Mouse (Mus musculus): Measurements from ENCODE around the gene Aph1b. TPM values are rescaled to one million over a fixed set of nuclear protein-coding genes. Genes with fewer than 3 reads are reported as not detected.

The Aph1b gene
- polyA plus RNA-seq, 1 experiment from 2014 or later = 29.3 TPM

DNA sequence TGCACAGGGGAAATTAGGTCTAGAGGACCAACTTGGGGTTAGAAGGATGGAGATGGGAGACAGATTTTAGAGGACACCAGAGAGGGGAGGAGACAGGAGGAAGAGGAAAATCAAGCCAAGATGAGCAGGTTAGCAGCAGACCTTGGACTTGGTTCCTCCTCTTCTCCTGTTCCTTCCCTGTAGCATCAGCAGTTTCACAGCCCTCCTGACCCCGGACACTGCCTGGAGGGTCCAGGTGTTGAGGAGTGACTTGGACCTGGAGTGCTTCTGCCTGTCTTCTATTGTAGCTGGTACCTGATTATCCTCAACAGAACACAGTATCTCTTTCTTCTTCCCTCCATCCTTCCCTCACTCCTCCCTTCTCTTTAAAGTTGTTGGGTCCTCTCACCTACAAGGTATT lies 26.6 kb downstream of the Aph1b start:
- 100% methylated on average over 1 of the region's 1 CpGs for WGBS
- no peak for ATAC-seq (ENCODE audit: low read depth)

GRCm38 (mm10) chr9:66760991-66761390 lies 34.3 kb downstream of the Aph1b start:
- Histone ChIP-seq H3K4me1 (ENCODE audit: control insufficient read depth, insufficient read depth, low read length) (no peaks in the 10 kb centered on the region), H3K36me3 (ENCODE audit: control insufficient read depth, insufficient read depth, low read length) (no peaks in the 10 kb centered on the region), H3K9ac (replicated peaks; ENCODE audit: low read depth, low read length) (no peak overlapping the region), H3K27me3 (ENCODE audit: control insufficient read depth, insufficient read depth, low read length) (no peaks in the 10 kb centered on the region), H3K9me3 (ENCODE audit: control insufficient read depth, low read length) (no peaks in the 10 kb centered on the region), H3K27ac (ENCODE audit: low read depth, low read length) (no peak overlapping the region), H3K4me2 (ENCODE audit: low read depth, low read length) (no peak overlapping the region), H3K4me3 (ENCODE audit: low read depth, low read length) (no peak overlapping the region)
- no peak for ATAC-seq (ENCODE audit: low read depth)
- WGBS = 64% methylated on average over 1 of the region's 1 CpGs

More for the DNA sequence above, 26.6 kb downstream of the Aph1b start:
- Histone ChIP-seq H3K4me1 (ENCODE audit: control insufficient read depth, insufficient read depth, low read length) (no peaks in the 10 kb centered on the region), H3K9me3 (ENCODE audit: control insufficient read depth, low read length) (no peaks in the 10 kb centered on the region), H3K9ac (replicated peaks; ENCODE audit: low read depth, low read length) (no peak overlapping the region), H3K4me2 (ENCODE audit: low read depth, low read length) (no peak overlapping the region), H3K27me3 (ENCODE audit: control insufficient read depth, insufficient read depth, low read length) (no peaks in the 10 kb centered on the region), H3K4me3 (ENCODE audit: low read depth, low read length) (no peak overlapping the region), H3K27ac (ENCODE audit: low read depth, low read length) (no peak overlapping the region), H3K36me3 (ENCODE audit: control insufficient read depth, insufficient read depth, low read length) (no peaks in the 10 kb centered on the region)

DNA sequence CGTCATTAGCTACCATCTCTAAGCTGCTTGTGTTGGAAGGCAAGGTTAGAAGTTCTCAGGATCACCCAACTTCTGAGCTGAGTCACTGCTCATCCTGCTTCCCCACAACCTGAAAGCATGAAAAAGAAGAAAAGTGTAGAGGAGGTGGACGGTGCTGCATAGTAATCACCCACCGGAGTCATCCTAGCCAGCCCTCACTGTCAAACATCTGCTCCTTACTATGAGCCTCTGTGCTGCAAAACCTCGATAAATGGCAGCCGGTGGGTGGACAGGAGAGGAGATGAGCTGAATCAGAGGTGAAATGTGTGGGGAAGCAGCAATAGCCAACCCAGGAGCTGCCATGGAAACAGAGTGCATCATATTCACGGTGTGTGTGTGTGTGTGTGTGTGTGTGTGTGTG lies 42.4 kb downstream of the Aph1b start:
- Histone ChIP-seq H3K9me3 (ENCODE audit: control insufficient read depth, low read length) (no peaks in the 10 kb centered on the region), H3K36me3 (ENCODE audit: control insufficient read depth, insufficient read depth, low read length) (no peaks in the 10 kb centered on the region), H3K27ac (ENCODE audit: low read depth, low read length) (no peak overlapping the region), H3K27me3 (ENCODE audit: control insufficient read depth, insufficient read depth, low read length) (no peaks in the 10 kb centered on the region), H3K9ac (replicated peaks; ENCODE audit: low read depth, low read length) (no peak overlapping the region), H3K4me2 (ENCODE audit: low read depth, low read length) (no peak overlapping the region), H3K4me3 (ENCODE audit: low read depth, low read length) (no peak overlapping the region), H3K4me1 (ENCODE audit: control insufficient read depth, insufficient read depth, low read length) (no peaks in the 10 kb centered on the region)
- 75% methylated on average over 6 of the region's 6 CpGs for WGBS
- ATAC-seq (ENCODE audit: low read depth) = no peak

GRCm38 (mm10) chr9:66748390-66748789 lies 46.9 kb downstream of the Aph1b start:
- ATAC-seq (ENCODE audit: low read depth) = no peak
- Histone ChIP-seq H3K4me2 (ENCODE audit: low read depth, low read length) (no peak overlapping the region), H3K27ac (ENCODE audit: low read depth, low read length) (no peak overlapping the region), H3K4me1 (ENCODE audit: control insufficient read depth, insufficient read depth, low read length) (no peaks in the 10 kb centered on the region), H3K36me3 (ENCODE audit: control insufficient read depth, insufficient read depth, low read length) (no peaks in the 10 kb centered on the region), H3K4me3 (ENCODE audit: low read depth, low read length) (no peak overlapping the region), H3K9ac (replicated peaks; ENCODE audit: low read depth, low read length) (no peak overlapping the region), H3K27me3 (ENCODE audit: control insufficient read depth, insufficient read depth, low read length) (no peaks in the 10 kb centered on the region), H3K9me3 (ENCODE audit: control insufficient read depth, low read length) (no peaks in the 10 kb centered on the region)
- 81% methylated on average over 15 of the region's 15 CpGs for WGBS

DNA sequence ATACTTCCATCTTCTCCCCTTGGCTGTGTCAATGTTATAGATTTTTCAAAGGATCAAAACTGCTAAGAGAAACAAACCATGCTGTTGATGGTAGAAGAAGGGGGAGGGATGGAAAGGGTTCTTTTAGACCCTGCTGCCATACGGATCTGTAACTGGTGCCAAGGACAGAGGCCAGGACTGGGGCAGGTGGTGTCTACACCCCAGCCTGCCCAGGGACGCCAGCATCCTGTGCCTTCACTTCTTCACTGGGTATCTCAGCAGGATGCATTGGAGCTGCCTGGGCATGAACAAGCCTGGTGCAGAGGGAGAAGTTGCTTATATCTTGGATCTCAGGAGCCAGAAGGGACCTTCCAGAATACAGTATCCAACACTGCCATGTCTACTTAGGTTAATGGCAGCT lies 50.8 kb downstream of the Aph1b start:
- no peak overlapping the region for H3K4me2 ChIP-seq (ENCODE audit: low read depth, low read length)
- no peaks in the 10 kb centered on the region for H3K36me3 ChIP-seq (ENCODE audit: control insufficient read depth, insufficient read depth, low read length)
- H3K9me3 ChIP-seq (ENCODE audit: control insufficient read depth, low read length) = no peaks in the 10 kb centered on the region
- no peaks in the 10 kb centered on the region for H3K4me1 ChIP-seq (ENCODE audit: control insufficient read depth, insufficient read depth, low read length)
- no peak for ATAC-seq (ENCODE audit: low read depth)
- no peak overlapping the region for H3K27ac ChIP-seq (ENCODE audit: low read depth, low read length)
- no peaks in the 10 kb centered on the region for H3K27me3 ChIP-seq (ENCODE audit: control insufficient read depth, insufficient read depth, low read length)
- 80% methylated on average over 2 of the region's 2 CpGs for WGBS
- no peak overlapping the region for H3K9ac ChIP-seq (replicated peaks; ENCODE audit: low read depth, low read length)
- H3K4me3 ChIP-seq (ENCODE audit: low read depth, low read length) = no peak overlapping the region

GRCm38 (mm10) chr9:66739516-66739915 lies 55.8 kb downstream of the Aph1b start:
- 91% methylated on average over 7 of the region's 7 CpGs for WGBS
- Histone ChIP-seq H3K4me1 (ENCODE audit: control insufficient read depth, insufficient read depth, low read length) (no peaks in the 10 kb centered on the region), H3K36me3 (ENCODE audit: control insufficient read depth, insufficient read depth, low read length) (no peaks in the 10 kb centered on the region), H3K4me2 (ENCODE audit: low read depth, low read length) (no peak overlapping the region), H3K9ac (replicated peaks; ENCODE audit: low read depth, low read length) (no peak overlapping the region), H3K4me3 (ENCODE audit: low read depth, low read length) (no peak overlapping the region), H3K9me3 (ENCODE audit: control insufficient read depth, low read length) (no peaks in the 10 kb centered on the region), H3K27me3 (ENCODE audit: control insufficient read depth, insufficient read depth, low read length) (no peaks in the 10 kb centered on the region), H3K27ac (ENCODE audit: low read depth, low read length) (no peak overlapping the region)
- no peak for ATAC-seq (ENCODE audit: low read depth)

DNA sequence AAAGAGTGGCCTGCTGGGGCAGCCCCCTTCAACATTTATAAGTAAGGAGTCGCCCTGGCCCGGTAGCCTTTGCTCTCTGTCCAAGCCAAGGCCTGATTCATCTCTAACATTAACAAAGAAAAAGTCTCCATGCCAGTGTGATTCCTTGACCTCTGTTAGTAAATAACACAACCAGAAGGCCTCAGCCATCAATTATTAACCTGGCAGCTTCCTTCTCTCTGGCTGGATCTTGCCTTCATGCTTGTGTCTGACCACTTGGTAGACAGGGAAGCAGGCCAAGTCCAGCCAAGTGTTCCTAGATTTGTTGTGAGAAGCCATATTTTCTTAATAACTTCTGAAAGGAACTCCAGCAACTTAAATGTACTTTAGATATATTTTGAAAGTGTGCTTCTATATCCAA lies 58.7 kb downstream of the Aph1b start:
- WGBS = 64% methylated on average over 2 of the region's 2 CpGs
- H3K9ac ChIP-seq (replicated peaks; ENCODE audit: low read depth, low read length) = no peak overlapping the region

GRCm38 (mm10) chr9:66736016-66736415 lies 59.3 kb downstream of the Aph1b start:
- 0 out of 2 replicates have a peak, but pooled peaks cover 2% of the 10 kb centered on the region for H3K4me1 ChIP-seq (ENCODE audit: control insufficient read depth, insufficient read depth, low read length)
- no peak overlapping the region for H3K27ac ChIP-seq (ENCODE audit: low read depth, low read length)
- H3K27me3 ChIP-seq (ENCODE audit: control insufficient read depth, insufficient read depth, low read length) = no peaks in the 10 kb centered on the region
- H3K4me3 ChIP-seq (ENCODE audit: low read depth, low read length) = no peak overlapping the region
- ATAC-seq (ENCODE audit: low read depth) = no peak
- H3K9ac ChIP-seq (replicated peaks; ENCODE audit: low read depth, low read length) = no peak overlapping the region
- no peaks in the 10 kb centered on the region for H3K36me3 ChIP-seq (ENCODE audit: control insufficient read depth, insufficient read depth, low read length)
- no peaks in the 10 kb centered on the region for H3K9me3 ChIP-seq (ENCODE audit: control insufficient read depth, low read length)
- 78% methylated on average over 3 of the region's 3 CpGs for WGBS
- no peak overlapping the region for H3K4me2 ChIP-seq (ENCODE audit: low read depth, low read length)

More for the DNA sequence above, 58.7 kb downstream of the Aph1b start:
- ATAC-seq (ENCODE audit: low read depth) = no peak
- Histone ChIP-seq H3K36me3 (ENCODE audit: control insufficient read depth, insufficient read depth, low read length) (no peaks in the 10 kb centered on the region), H3K27ac (ENCODE audit: low read depth, low read length) (no peak overlapping the region), H3K4me3 (ENCODE audit: low read depth, low read length) (no peak overlapping the region), H3K9me3 (ENCODE audit: control insufficient read depth, low read length) (no peaks in the 10 kb centered on the region), H3K27me3 (ENCODE audit: control insufficient read depth, insufficient read depth, low read length) (no peaks in the 10 kb centered on the region), H3K4me2 (ENCODE audit: low read depth, low read length) (no peak overlapping the region), H3K4me1 (ENCODE audit: control insufficient read depth, insufficient read depth, low read length) (0 out of 2 replicates have a peak, but pooled peaks cover 2% of the 10 kb centered on the region)

DNA sequence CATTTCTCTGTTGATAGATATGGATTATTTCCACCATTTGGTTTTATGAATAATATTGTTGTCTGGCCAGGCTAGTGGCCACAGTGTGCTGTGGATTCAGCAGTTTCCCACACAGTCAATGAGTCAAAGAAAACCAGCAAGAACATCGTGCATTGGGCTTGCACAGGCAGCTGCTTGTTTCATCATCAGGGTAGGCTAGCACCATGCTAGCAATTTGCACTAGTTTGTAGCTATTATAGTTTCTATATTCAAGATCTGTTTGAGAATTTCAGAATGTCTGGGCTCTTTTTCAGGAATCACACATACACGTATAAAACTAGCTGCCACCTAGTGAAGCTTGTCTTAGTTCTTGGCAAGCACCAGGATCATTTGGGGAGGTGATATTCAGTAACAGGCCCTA lies 60.2 kb downstream of the Aph1b start:
- H3K9me3 ChIP-seq (ENCODE audit: control insufficient read depth, low read length) = no peaks in the 10 kb centered on the region
- WGBS = 97% methylated on average over 2 of the region's 2 CpGs
- H3K4me1 ChIP-seq (ENCODE audit: control insufficient read depth, insufficient read depth, low read length) = 0 out of 2 replicates have a peak, but pooled peaks cover 2% of the 10 kb centered on the region
- H3K9ac ChIP-seq (replicated peaks; ENCODE audit: low read depth, low read length) = no peak overlapping the region
- H3K36me3 ChIP-seq (ENCODE audit: control insufficient read depth, insufficient read depth, low read length) = no peaks in the 10 kb centered on the region
- no peak overlapping the region for H3K27ac ChIP-seq (ENCODE audit: low read depth, low read length)
- no peaks in the 10 kb centered on the region for H3K27me3 ChIP-seq (ENCODE audit: control insufficient read depth, insufficient read depth, low read length)
- no peak for ATAC-seq (ENCODE audit: low read depth)
- no peak overlapping the region for H3K4me2 ChIP-seq (ENCODE audit: low read depth, low read length)
- no peak overlapping the region for H3K4me3 ChIP-seq (ENCODE audit: low read depth, low read length)

- Histone ChIP-seq H3K4me3 (ENCODE audit: low read depth, low read length) (no peak overlapping the region), H3K4me1 (ENCODE audit: control insufficient read depth, insufficient read depth, low read length) (0 out of 2 replicates have a peak, but pooled peaks cover 2% of the 10 kb centered on the region), H3K27me3 (ENCODE audit: control insufficient read depth, insufficient read depth, low read length) (no peaks in the 10 kb centered on the region), H3K9ac (replicated peaks; ENCODE audit: low read depth, low read length) (no peak overlapping the region), H3K9me3 (ENCODE audit: control insufficient read depth, low read length) (no peaks in the 10 kb centered on the region), H3K36me3 (ENCODE audit: control insufficient read depth, insufficient read depth, low read length) (no peaks in the 10 kb centered on the region), H3K27ac (ENCODE audit: low read depth, low read length) (no peak overlapping the region), H3K4me2 (ENCODE audit: low read depth, low read length) (no peak overlapping the region)
- ATAC-seq (ENCODE audit: low read depth) = no peak
- 91% methylated on average over 6 of the region's 6 CpGs for WGBS
These were observed 60.7 kb downstream of the Aph1b start for GRCm38 (mm10) chr9:66734568-66734967.

All from neural tube, embryonic 14.5 days (tissue).